Mouse (Mus musculus) embryonic facial prominence, embryonic 14.5 days (tissue): Measurements from ENCODE around the gene Aldh1l2. TPM values are rescaled to one million over a fixed set of nuclear protein-coding genes. Genes with fewer than 3 reads are reported as not detected.
"Not testable (repeated sequence)": the region's sequence is repeated elsewhere in the genome, so short reads cannot be mapped to it uniquely, and the experiment has no call there.

ENCODE experiments used
- ATAC-seq: fragments of 200-750 bp; cut with Nextera tagmentation; 2 replicates; pipeline ENCODE4 v1.8.0; 2017; ENCODE audit warnings: low read depth, moderate number of reproducible peaks, moderate TSS enrichment
- DNase-seq: peaks from one replicate; pipeline ENCODE4 v3.0.0-alpha.2; 2015; ENCODE audit warnings: low spot score
- H3K27ac ChIP-seq: fragments of 300-500 bp; sonication (generic); replicated peaks from 2 replicates; pipeline ENCODE4 v1.5.1; 2014; ENCODE audit warnings: low read depth, mild to moderate bottlenecking, low read length, moderate library complexity
- H3K27me3 ChIP-seq: fragments of 300-500 bp; sonication (generic); replicated peaks from 2 replicates; pipeline ENCODE4 v1.6.1; 2014; ENCODE audit warnings: low read length; ENCODE audit not compliant: control insufficient read depth, insufficient read depth
- H3K36me3 ChIP-seq: fragments of 300-500 bp; sonication (generic); 2 replicates; pipeline ENCODE4 v1.6.1; 2014; ENCODE audit warnings: low read length, mixed read lengths; ENCODE audit not compliant: control insufficient read depth, insufficient read depth
- H3K4me1 ChIP-seq: fragments of 300-500 bp; sonication (generic); 2 replicates; pipeline ENCODE4 v1.6.1; 2014; ENCODE audit warnings: antibody characterized with exemption, low read length; ENCODE audit not compliant: control insufficient read depth, insufficient read depth
- H3K4me2 ChIP-seq: fragments of 300-500 bp; sonication (generic); 2 replicates; pipeline ENCODE4 v1.6.1; 2014; ENCODE audit warnings: low read depth, mild to moderate bottlenecking, low read length, moderate library complexity, mixed read lengths
- H3K4me3 ChIP-seq: fragments of 300-500 bp; sonication (generic); 2 replicates; pipeline ENCODE4 v1.5.1; 2014; ENCODE audit warnings: low read depth, mild to moderate bottlenecking, low read length
- H3K9ac ChIP-seq: fragments of 300-500 bp; sonication (generic); 2 replicates; pipeline ENCODE4 v1.6.1; 2014; ENCODE audit warnings: low read depth, mild to moderate bottlenecking, low read length, moderate library complexity, mixed read lengths
- H3K9me3 ChIP-seq: fragments of 300-500 bp; sonication (generic); 2 replicates; pipeline ENCODE4 v1.6.1; 2016; ENCODE audit warnings: low read length; ENCODE audit not compliant: control insufficient read depth
- WGBS: fragments of 180-500 bp; shearing (Covaris S2); extraction: QIAGEN DNeasy Blood & Tissue Kit; methylation state at CpG from one replicate; pipeline ENCODE4 v1.1.7; 2014; 5-methylcytosine and 5-hydroxymethylcytosine counted together
- polyA plus RNA-seq: library from polyadenylated mRNA; unstranded; fragments of >200 nt; fragmentation: Nextera tagmentation; extraction: Ambion mirVana; gene quantifications from 2 replicates; pipeline ENCODE4 v1.2.1, GENCODE M21; 2014

Gene Aldh1l2
- polyA plus RNA-seq, 1 experiment from 2014 or later: 6.5 TPM

DNA sequence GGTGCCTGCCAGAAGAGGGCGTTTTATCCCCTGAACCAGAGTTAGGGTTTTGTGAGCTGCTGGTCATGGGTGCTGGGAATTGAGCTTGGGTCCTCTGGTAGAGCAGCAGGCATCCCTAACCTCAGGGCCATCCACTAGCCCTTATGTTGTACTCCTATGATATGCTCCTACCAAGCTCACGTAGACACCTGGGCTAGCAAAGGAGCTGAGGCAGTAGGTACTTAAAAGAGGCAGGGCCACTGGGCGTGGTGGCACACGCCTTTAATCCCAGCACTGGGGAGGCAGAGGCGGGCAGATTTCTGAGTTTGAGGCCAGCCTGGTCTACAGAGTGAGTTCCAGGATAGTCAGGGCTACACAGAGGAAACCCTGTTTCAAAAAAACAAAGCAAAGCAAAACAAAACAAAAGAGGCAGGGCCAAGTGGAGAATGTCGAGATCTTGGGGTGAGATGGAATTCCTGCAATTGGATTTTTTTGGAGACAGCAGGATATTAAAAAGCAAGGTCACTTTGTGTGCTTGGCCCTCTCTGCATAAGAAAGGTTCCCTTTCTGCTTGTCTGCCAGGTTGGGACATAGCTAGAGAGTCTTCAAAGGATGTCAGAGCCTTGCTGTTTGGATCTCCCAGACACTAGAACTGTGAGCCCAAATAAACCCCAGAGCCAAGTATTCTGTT, 5.5 kb upstream of the Aldh1l2 start:
- Histone ChIP-seq H3K9me3 (no peaks in the 10 kb centered on the region), H3K4me3 (no peak overlapping the region), H3K36me3 (no peaks in the 10 kb centered on the region), H3K27ac (no peak overlapping the region), H3K4me1 (no peaks in the 10 kb centered on the region), H3K9ac (no peak overlapping the region), H3K4me2 (no peak overlapping the region), H3K27me3 (no peaks in the 10 kb centered on the region; the same call in 1 of the 2 replicates)
- ATAC-seq (no peak), DNase-seq (no peak)
- WGBS: 76% methylated on average over 6 of the region's 6 CpGs

DNA sequence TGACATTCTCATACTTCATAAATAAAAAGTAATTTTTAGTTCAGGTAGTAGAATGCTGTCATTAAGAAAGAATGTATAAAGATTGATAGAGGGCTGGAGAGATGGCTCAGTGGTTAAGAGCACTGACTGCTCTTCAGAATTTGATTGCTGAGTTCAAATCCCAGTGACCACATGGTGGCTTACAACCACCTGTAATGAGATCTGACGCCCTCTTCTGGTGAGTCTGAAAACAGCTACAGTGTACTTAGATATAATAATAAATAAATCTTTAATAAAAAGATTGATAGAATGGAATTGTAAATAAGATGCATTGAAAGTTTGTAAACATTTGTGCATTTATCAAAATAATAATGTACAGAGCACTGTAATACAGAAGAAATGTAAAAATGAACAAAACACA, 2.5 kb upstream of the Aldh1l2 start:
- Histone ChIP-seq H3K4me3 (no peak overlapping the region), H3K36me3 (no peaks in the 10 kb centered on the region), H3K4me2 (no peak overlapping the region), H3K9me3 (no peaks in the 10 kb centered on the region), H3K27ac (no peak overlapping the region), H3K4me1 (0 out of 2 replicates have a peak, but pooled peaks cover 4% of the 10 kb centered on the region), H3K9ac (no peak overlapping the region), H3K27me3 (no peaks in the 10 kb centered on the region; the same call in 1 of the 2 replicates)
- DNase-seq (no peak), ATAC-seq (no peak)
- WGBS: 5% methylated on average over 1 of the region's 1 CpGs

DNA sequence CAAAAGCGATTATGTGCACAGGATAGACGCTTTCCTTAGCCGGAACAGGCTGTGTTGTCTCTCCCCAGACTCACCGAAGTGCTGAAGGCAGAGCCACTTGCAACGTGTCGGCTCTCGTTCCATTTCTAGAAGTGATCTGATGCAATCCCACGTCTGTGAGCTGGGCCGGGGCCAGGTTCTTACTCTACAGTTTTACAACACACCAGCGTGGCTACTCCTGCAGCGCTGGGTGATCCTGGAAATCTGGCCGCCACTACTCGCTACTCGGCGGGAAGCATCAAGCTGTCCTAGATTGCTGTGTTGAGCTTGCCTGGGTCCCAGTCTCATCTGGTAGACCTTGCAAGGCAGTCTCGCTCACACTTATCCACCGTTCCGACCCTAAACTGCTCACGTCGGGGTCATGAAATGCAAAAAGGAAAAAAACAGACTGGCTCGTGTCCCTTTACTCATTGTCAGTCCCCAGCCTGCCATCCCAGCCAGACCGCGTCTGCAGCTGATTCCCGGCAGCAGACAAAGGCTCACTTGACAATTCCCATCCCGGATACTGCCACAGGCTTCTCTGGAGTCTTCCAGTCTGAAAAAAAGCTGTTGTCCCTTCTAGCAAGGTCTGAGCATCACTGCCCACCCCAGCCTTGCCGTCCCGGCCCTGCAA, 556 bp downstream of the Aldh1l2 start:
- Histone ChIP-seq H3K4me3 (peak overlapping the region; percentile 50), H3K36me3 (no peaks in the 10 kb centered on the region), H3K4me1 (0 out of 2 replicates have a peak, but pooled peaks cover 4% of the 10 kb centered on the region), H3K9me3 (no peaks in the 10 kb centered on the region), H3K9ac (peak overlapping the region; percentile 67), H3K4me2 (peak overlapping the region; percentile 98), H3K27me3 (no peaks in the 10 kb centered on the region; the same call in 1 of the 2 replicates), H3K27ac (no peak overlapping the region)
- ATAC-seq: peak; percentile 50
- DNase-seq: peak; percentile 77
- 3% methylated on average over 27 of the region's 27 CpGs for WGBS

DNA sequence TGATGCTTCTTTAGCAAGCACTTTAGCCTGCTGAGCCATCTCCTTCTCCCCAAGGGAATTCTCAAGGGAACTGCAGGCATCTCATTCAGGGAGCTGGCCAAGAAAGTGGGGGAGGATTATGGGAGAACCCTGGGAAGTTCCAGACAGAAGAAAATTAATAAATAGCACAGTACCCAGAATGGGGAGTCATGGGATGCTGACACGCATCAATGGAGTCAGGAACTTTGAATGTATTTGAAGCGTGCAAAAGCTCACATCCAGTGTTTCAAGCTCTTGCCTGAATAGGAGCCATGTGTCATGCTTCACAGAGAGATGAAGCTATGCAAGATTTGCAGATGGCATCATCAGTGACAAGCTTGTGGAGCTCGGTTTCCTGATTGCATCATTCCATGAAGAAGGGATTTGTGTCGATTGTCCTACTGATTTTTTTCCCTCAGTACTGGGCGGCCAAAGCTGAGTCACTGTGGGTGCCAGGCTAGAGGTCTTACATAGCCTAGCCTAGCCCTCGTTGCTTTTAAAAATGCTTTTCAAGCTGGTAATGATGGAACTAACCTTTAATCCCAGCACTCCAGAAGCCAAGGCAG, 3.5 kb downstream of the Aldh1l2 start:
- H3K36me3 ChIP-seq: no peaks in the 10 kb centered on the region
- no peak for DNase-seq
- no peak overlapping the region for H3K9ac ChIP-seq
- H3K27ac ChIP-seq: no peak overlapping the region
- 79% methylated on average over 6 of the region's 6 CpGs for WGBS
- 0 out of 2 replicates have a peak, but pooled peaks cover 4% of the 10 kb centered on the region for H3K4me1 ChIP-seq
- ATAC-seq: no peak
- H3K4me3 ChIP-seq: no peak overlapping the region
- no peaks in the 10 kb centered on the region for H3K27me3 ChIP-seq
- no peak overlapping the region for H3K4me2 ChIP-seq
- no peaks in the 10 kb centered on the region for H3K9me3 ChIP-seq

DNA sequence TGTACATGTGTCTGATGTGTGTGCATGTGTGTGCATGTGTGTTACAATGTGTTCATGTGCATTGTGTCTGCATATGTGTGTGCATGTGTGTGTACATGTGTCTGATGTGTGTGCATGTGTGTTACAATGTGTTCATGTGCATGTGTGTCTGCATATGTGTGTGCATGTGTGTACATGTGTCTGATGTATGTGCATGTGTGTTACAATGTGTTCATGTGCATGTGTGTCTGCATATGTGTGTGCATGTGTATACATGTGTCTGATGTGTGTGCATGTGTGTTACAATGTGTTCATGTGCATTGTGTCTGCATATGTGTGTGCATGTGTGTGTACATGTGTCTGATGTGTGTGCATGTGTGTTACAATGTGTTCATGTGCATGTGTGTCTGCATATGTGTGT, 9.7 kb downstream of the Aldh1l2 start:
- ATAC-seq, H3K9me3 ChIP-seq, DNase-seq, H3K27me3 ChIP-seq, H3K27ac ChIP-seq, H3K4me1 ChIP-seq, H3K9ac ChIP-seq, H3K36me3 ChIP-seq, H3K4me2 ChIP-seq, H3K4me3 ChIP-seq: not testable (repeated sequence)

DNA sequence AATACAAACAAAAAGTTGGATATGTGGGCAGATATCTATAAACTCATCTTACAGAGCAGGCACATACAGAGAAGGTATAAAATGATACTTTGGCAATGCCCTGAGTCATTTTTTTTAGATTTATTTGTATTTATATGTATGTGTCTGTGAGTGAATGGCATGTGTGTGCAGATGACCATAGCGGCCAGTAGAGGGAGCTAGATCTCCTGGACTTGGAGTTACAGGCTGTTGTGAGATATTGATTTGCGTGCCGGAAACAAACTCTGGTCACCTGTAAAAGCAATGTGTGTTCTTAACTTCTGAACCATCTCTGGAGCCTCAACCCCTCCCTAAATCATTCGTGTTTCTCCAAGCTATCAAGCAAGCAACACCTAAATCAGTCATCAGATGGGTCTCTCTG, 12.9 kb downstream of the Aldh1l2 start:
- no peaks in the 10 kb centered on the region for H3K9me3 ChIP-seq
- WGBS: 80% methylated on average over 4 of the region's 4 CpGs
- ATAC-seq: no peak
- no peaks in the 10 kb centered on the region for H3K36me3 ChIP-seq
- H3K4me2 ChIP-seq: no peak overlapping the region
- H3K27me3 ChIP-seq: no peaks in the 10 kb centered on the region
- no peak overlapping the region for H3K9ac ChIP-seq
- H3K4me3 ChIP-seq: no peak overlapping the region
- DNase-seq: no peak
- no peaks in the 10 kb centered on the region for H3K4me1 ChIP-seq
- H3K27ac ChIP-seq: no peak overlapping the region

DNA sequence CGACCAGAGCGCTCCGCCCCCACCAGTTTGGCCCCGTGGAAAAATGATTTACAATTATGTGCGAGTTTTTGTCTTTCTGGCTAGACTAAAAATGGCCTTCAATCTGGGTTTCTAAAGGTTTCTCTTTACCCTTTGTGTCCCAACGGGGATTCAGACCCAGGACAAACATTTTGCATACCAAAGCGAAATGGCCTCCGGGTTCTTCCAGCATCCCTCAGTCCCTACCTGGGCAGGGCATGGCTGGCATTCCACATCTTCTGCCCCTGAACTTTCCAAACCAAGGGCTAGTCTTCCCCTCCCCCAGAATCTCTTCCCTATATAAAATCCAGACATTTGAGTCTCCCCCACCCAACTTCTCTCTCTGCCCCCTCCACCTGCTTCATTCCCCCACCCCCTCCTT, 20.2 kb downstream of the Aldh1l2 start:
- no peak overlapping the region for H3K4me3 ChIP-seq
- 89% methylated on average over 8 of the region's 8 CpGs for WGBS
- no peak overlapping the region for H3K9ac ChIP-seq
- no peaks in the 10 kb centered on the region; the same call in 1 of the 2 replicates for H3K9me3 ChIP-seq
- no peak for ATAC-seq
- DNase-seq: no peak
- H3K4me2 ChIP-seq: no peak overlapping the region
- no peak overlapping the region for H3K27ac ChIP-seq
- H3K4me1 ChIP-seq: no peaks in the 10 kb centered on the region
- no peaks in the 10 kb centered on the region for H3K36me3 ChIP-seq
- no peaks in the 10 kb centered on the region for H3K27me3 ChIP-seq

DNA sequence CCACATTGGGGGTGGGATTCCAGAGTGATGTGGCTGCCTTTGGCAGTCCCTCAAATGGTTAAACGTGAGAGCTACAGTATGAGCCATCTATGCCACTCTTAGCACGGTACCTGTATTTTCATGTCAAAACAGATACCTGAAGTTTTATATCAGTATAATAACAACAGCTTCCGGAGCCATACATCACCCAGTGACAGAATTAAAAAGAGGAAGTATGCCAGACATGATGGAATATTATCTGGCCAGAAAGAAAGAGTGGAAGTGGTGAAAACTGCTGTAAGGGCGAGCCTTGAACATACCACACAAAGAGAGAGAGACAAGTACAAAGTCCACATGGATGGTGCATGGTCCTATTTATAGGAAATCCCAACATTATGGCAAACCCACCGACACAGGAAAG, 22.6 kb downstream of the Aldh1l2 start:
- Histone ChIP-seq H3K9me3 (no peaks in the 10 kb centered on the region; the same call in 1 of the 2 replicates), H3K27ac (no peak overlapping the region), H3K4me3 (no peak overlapping the region), H3K4me2 (no peak overlapping the region), H3K4me1 (no peaks in the 10 kb centered on the region), H3K36me3 (no peaks in the 10 kb centered on the region), H3K9ac (no peak overlapping the region), H3K27me3 (no peaks in the 10 kb centered on the region)
- ATAC-seq: no peak
- no peak for DNase-seq
- WGBS: 74% methylated on average over 5 of the region's 5 CpGs
